Mouse (Mus musculus) CD4-positive helper T cell, adult 2 months (primary cell): ENCODE data around the gene Rasgrf1.

ENCODE experiments used
- DNase-seq: peaks from one replicate; pipeline ENCODE4 v3.0.0-alpha.2; 2012; ENCODE audit warnings: low read depth, missing footprints, low spot score

Rasgrf1 gene

DNA sequence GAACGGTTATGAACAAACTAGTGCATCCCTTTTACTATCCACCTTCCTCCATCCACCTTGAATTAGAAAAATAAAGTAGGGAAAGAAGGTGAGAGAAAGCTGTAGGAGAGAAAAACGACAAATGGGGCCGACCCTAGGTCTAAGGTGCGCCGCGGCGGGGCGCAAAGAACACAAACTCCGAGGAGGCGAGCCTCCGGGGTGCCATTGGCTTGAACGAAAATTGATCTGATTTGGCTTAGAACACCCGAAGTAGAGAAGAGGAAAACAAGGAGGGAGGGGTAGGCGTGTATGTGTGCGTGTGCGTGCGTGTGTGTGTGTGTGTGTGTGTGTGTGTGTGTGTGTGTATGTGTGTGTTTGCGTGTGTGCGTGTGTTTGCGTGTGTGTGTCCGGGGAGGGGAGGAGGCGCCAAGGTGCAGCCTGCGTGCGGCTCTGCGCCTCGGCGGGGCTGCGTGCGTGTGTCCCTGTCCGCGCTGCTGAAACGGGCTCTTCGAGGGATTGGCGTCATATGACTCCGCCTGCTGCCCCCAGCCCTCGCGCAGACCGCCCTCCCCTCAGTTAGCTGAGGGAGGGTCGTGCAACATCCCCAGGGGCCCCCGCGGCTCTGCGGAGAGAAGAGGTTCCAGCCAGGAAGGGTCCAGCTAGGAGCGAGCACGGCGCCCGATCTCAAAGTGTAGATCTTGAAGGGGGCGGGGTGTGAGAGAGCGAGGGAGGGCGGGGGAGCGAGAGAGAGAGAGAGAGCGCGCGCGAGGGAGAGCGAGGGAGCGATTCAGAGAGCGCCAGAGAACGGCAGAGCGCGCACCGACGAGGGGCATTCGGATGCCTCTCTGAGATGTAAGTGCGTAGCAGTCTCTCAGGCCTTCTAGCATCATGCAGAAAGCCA is at the start of gene Rasgrf1:
Gene Rasgrf1 (plus strand): TSS at position 778 of the 880 bp plus-strand sequence.
- no peak for DNase-seq

- DNase-seq: no peak
Measured at GRCm38 (mm10) chr9:89860145-89860544, 49.6 kb upstream of the Rasgrf1 start.

DNA sequence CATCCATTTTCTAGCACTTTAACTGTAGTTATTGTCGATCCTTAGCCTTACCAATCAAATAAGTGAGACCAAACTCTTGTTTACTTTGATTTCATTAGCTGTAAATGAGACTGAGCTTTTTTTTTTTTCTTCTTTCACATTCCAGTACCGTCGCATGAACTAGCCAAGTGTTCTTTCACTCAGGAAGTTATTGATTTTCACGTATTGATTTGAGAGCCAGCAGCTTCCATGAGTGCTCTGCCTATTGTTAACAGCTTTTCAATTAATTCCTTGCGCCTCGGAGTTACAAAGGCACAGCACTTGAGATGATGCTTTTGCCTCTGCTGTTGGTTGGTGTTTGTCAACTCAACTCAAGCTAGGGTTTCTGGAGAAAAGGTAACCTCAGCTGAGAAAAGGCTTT is 49.1 kb upstream of the Rasgrf1 start:
- no peak for DNase-seq

GRCm38 (mm10) chr9:89867141-89867540 is 42.6 kb upstream of the Rasgrf1 start:
- no peak for DNase-seq

- no peak for DNase-seq
Measured at GRCm38 (mm10) chr9:89868093-89868729, 41.5 kb upstream of the Rasgrf1 start.

GRCm38 (mm10) chr9:89869594-89869993 is 40.1 kb upstream of the Rasgrf1 start:
- DNase-seq: no peak

- no peak for DNase-seq
Measured at GRCm38 (mm10) chr9:89870531-89871150, 39.1 kb upstream of the Rasgrf1 start.

DNA sequence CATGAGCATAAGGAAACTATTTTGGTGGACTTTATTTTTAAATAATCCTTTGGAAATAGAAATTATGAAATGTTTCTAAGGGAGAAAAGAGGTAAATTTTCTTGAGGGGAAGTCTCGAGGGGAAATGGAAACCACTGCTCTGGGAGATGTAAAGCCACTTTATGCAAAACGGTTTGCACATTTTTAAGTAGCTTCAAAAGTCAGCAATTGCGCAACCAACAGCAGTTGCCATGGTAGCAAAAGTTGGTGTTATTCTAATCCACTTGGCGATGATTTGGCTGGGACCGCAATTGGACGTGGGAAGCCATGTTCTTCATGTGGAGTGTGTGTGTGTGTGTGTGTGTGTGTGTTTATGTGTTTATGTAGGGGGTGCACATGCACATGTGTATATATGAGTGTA is 37.6 kb upstream of the Rasgrf1 start:
- peak; percentile 37 for DNase-seq

GRCm38 (mm10) chr9:89874434-89874833 is 35.3 kb upstream of the Rasgrf1 start:
- DNase-seq: peak; percentile 18

GRCm38 (mm10) chr9:89875551-89875950 is 34.2 kb upstream of the Rasgrf1 start:
- no peak for DNase-seq

DNA sequence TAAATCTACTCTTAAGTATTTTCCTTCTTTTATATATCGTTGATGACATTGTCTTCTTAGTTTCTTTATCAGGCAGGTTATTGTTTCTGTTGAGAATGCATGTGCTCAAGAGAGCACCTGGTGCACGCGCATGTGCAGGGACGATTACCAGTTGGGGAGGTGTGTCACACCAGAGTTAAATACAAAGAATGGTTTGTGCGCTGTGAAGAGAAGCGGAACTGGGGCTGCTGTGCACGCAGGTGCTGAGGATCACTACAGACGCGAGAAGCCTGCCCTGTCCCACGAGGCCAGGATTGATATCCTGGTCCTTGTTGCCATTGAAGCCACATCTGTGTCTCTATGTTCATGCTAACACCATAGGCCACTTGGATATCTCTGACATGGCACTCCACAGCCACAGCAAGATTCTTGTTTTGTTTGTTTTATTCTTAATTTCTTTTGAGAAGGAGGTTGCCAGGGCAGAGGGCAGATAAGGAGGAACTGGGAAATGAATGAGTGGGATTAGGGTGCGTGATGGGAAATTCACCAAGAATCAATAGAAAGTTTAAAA is 31.2 kb upstream of the Rasgrf1 start:
- DNase-seq: no peak

DNA sequence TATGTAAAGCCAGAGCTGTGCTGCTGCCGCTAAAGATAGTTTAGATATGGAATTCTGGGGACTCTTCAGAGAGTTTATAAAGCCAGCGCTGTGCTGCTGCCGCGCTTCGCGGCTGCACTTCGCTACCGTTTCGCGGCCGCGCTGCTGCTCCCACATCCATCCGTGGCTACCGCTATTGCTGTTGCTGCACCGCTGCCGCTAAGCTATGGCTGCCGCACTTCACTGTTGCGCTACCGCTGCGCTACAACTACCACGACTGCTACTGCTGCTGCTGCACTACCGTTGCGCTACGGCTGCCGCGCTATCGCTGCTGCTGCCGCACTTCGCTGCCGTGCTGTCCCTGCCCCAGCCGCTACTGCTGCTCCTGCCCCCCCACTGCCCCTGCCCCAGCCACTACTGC is 30.1 kb upstream of the Rasgrf1 start:
- DNase-seq: peak; percentile 12

DNA sequence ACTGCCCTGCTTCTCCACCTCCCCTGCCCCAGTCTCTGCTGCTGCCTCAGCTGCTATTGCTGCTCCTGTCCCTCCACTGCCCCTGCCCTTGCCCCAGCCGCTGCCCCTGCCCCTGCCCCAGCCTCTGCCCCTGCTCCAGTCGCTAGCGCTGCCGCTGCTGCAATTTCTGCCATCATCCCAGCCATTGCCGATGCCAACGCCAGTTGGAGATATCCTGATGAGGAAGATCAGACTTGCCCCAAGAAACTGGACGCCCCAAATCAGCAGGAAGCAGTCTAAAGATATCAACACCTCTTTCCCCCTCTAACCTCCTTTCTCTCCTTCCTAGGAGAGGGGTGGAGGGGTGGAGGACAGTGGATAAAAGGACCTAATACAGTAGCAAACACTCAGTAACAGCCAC is 28.2 kb upstream of the Rasgrf1 start:
- DNase-seq: no peak

GRCm38 (mm10) chr9:89882583-89882982 is 27.1 kb upstream of the Rasgrf1 start:
- DNase-seq: no peak

GRCm38 (mm10) chr9:89885701-89886218 is 23.9 kb upstream of the Rasgrf1 start:
- DNase-seq: no peak

- DNase-seq: no peak
Measured at GRCm38 (mm10) chr9:89891534-89892293, 18.0 kb upstream of the Rasgrf1 start.

GRCm38 (mm10) chr9:89892540-89893188 is 17.0 kb upstream of the Rasgrf1 start:
- no peak for DNase-seq

- DNase-seq: no peak
Measured at GRCm38 (mm10) chr9:89900111-89900824, 9.4 kb upstream of the Rasgrf1 start.

DNA sequence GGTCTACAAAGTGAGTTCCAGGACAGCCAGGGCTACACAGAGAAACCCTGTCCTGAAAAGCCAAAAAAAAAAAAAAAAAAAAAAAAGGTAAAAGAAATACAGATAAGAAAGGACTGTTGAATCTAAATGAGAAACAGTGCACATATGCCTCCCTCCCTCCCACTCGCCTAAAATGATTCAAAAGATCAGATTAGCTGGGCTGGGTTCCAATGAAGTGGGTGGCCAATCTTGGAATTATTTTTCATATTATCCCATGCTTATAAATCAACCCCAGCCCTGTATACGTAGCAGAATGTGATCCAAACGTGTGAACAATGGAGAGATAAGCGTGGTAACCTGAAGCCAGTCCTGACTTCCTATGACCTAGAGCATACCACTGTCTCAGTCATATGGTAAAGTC is 8.5 kb upstream of the Rasgrf1 start:
- DNase-seq: no peak

- DNase-seq: no peak
Measured at GRCm38 (mm10) chr9:89902813-89903212, 6.9 kb upstream of the Rasgrf1 start.
